Mouse (Mus musculus) embryo, embryonic 10.5 days (tissue): ENCODE measurements around the gene Cox7c.
"Not testable (repeated sequence)": the region's sequence is repeated elsewhere in the genome, so short reads cannot be mapped to it uniquely, and the experiment has no call there.

Experiments used
- DNase-seq: peaks from one replicate; pipeline ENCODE4 v3.0.0-alpha.2; 2015; ENCODE audit warnings: low spot score

Gene Cox7c

GRCm38 (mm10) chr13:86046254-86046951 lies at the start of gene Cox7c:
TSS of gene Cox7c (minus strand) at chr13:86046904.
- peak; percentile 96 for DNase-seq

DNA sequence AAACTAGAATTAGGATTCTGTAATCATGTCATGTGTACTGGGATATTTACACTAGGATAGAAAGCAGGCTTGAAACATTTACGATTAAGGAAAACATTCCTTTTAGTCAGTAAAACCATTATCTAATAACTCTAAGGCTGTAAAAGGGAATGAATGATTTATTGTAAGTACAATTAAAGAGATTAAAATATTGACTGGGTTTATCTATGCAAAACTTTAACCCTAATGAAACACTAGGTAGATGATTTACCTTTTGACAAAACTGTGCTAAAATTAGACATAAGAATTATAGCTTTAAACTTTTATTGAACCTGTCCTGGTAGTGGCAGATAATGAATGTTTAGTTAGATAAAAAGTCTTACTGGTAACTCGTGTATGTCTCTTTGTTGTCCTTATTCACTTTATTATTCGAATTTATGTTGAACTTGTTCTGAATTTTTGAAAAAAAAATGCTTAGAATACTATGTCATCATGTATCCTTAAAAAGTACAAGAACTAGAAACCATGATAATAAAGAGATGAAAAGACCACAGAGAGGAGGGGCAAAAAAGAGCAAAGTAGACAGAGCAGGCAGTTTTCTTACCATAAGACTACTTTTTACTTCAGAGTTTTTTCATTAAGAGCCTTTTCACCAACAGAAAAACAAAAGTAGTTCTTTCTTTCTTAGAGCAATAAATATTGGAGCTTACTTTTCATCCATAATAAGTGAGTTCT lies 21.5 kb upstream of the Cox7c start:
- no peak for DNase-seq

GRCm38 (mm10) chr13:86067508-86067907 lies 20.8 kb upstream of the Cox7c start:
- no peak for DNase-seq

DNA sequence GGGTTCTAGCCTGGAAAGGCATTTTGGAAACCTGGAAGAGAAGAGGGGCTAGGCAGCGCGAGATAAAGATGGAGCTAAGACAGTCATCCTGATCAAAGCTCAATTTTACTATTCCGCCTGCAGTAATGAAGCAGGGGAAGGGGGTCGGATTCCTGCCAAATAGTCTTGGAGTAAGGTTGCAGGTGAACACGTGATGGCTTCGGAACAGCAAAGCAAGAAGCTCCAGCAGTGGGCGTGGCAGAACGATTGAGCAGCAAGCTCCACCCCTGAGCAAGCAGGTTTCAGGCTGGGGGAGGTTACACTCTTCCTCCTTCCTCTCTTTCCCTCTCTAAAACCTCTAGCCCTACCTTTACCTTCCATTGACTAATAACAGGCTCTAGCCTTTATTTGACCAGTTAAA lies 7.4 kb upstream of the Cox7c start:
- DNase-seq, result not testable (repeated sequence)

- DNase-seq, result no peak
These were observed 41.6 kb downstream of the Cox7c start for GRCm38 (mm10) chr13:86004907-86005675.
